Mouse (Mus musculus) ES-Bruce4 (cell line): ENCODE results near the gene Slc22a23. TPM values are rescaled to one million over a fixed set of nuclear protein-coding genes. Genes with fewer than 3 reads are reported as not detected.

Experiments
- H3K27ac ChIP-seq: 2 replicates; pipeline ENCODE4 v1.5.1; 2012; ENCODE audit warnings: low read length, inconsistent platforms; ENCODE audit not compliant: insufficient read depth
- H3K27me3 ChIP-seq: 2 replicates; pipeline ENCODE4 v1.6.1; 2012; ENCODE audit warnings: mild to moderate bottlenecking, low read length, inconsistent platforms; ENCODE audit not compliant: control insufficient read depth, poor library complexity, insufficient read depth, severe bottlenecking
- H3K36me3 ChIP-seq: 2 replicates; pipeline ENCODE4 v1.6.1; 2012; ENCODE audit warnings: inconsistent platforms, mild to moderate bottlenecking, low read length, moderate library complexity; ENCODE audit not compliant: control insufficient read depth, poor library complexity, insufficient read depth, severe bottlenecking
- H3K4me1 ChIP-seq: one replicate; pipeline ENCODE4 v1.8.1; 2011; ENCODE audit warnings: low read length; ENCODE audit not compliant: control insufficient read depth, insufficient read depth
- H3K4me3 ChIP-seq: 2 replicates; pipeline ENCODE4 v1.5.1; 2011; ENCODE audit warnings: low read depth, mild to moderate bottlenecking, low read length
- H3K9ac ChIP-seq: 2 replicates; pipeline ENCODE4 v1.6.1; 2012; ENCODE audit warnings: low read depth, mild to moderate bottlenecking, inconsistent platforms; ENCODE audit not compliant: poor library complexity, severe bottlenecking
- H3K9me3 ChIP-seq: replicated peaks from 2 replicates; pipeline ENCODE4 v1.6.1; 2012; ENCODE audit warnings: mild to moderate bottlenecking, low read length, inconsistent platforms; ENCODE audit not compliant: control insufficient read depth, poor library complexity, insufficient read depth, severe bottlenecking
- CTCF ChIP-seq: IDR thresholded peaks from one replicate; pipeline ENCODE4 v1.8.1; 2011; ENCODE audit warnings: low read depth, low read length
- EP300 ChIP-seq: IDR thresholded peaks from 2 replicates; pipeline ENCODE4 v1.6.1; 2011; ENCODE audit warnings: low read depth, low read length; ENCODE audit not compliant: insufficient read depth
- POLR2A ChIP-seq: IDR thresholded peaks from one replicate; pipeline ENCODE4 v1.8.1; 2011; ENCODE audit warnings: low read length; ENCODE audit not compliant: insufficient read depth
- polyA plus RNA-seq: library from polyadenylated mRNA; stranded (reverse); fragments of >200 nt; gene quantifications from 2 replicates; pipeline ENCODE4 v1.2.4, GENCODE M21; 2011; ENCODE audit warnings: low read depth; ENCODE audit not compliant: missing spikeins, insufficient read depth, insufficient read length

Gene Slc22a23
- polyA plus RNA-seq, 1 experiment, result 18.4 TPM

DNA sequence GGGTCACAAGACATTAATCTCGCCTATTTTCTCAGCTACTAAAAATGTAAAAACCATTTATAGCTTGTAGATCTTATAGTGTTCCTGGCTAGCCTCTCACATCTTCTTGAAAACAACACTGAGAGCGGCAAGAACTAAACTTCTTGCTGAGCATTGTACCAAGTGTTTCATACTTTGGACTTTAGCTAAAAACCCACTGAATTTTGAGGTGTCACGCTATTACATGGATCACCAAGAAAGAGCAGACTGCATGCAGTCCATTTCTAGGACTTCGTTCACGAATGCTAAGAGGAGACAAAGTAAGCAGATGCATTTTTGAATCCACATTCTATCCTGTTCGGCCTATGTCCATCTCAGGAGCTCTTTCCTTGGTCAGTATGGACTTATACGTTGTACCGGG, 78.9 kb downstream of the Slc22a23 start:
- no peaks in the 10 kb centered on the region for H3K27me3 ChIP-seq
- no peaks in the 10 kb centered on the region for H3K36me3 ChIP-seq
- H3K27ac ChIP-seq, result no peak overlapping the region
- no peak overlapping the region for H3K9ac ChIP-seq
- no peak overlapping the region for H3K4me3 ChIP-seq
- H3K4me1 ChIP-seq, result no peaks in the 10 kb centered on the region
- no peak for TF ChIP-seq CTCF
- TF ChIP-seq EP300, result no peak
- TF ChIP-seq POLR2A, result no peak
- H3K9me3 ChIP-seq, result no peaks in the 10 kb centered on the region

DNA sequence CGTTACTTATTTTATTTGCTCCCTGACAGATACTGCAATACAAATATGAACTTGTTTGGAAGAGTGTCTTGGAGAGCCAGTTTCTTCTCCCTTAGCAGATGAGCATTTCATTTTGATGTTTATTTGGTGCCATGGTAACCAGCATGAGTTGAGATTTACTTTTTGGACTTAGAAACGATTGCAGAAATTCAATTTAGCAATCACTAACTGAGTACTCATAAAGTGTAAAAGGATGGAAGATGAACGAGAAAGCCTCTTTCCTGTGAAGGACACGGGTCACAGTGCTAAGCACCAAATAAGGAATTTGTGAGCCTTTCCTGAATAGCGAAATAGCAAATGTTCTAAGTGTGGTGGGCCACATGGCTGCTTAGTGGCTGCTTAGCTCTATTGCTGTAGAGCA, 79.4 kb downstream of the Slc22a23 start:
- Histone ChIP-seq H3K27ac (no peak overlapping the region), H3K4me1 (no peaks in the 10 kb centered on the region), H3K36me3 (no peaks in the 10 kb centered on the region), H3K4me3 (no peak overlapping the region), H3K27me3 (no peaks in the 10 kb centered on the region), H3K9ac (no peak overlapping the region), H3K9me3 (no peaks in the 10 kb centered on the region)
- TF ChIP-seq CTCF (no peak), EP300 (no peak), POLR2A (no peak)

DNA sequence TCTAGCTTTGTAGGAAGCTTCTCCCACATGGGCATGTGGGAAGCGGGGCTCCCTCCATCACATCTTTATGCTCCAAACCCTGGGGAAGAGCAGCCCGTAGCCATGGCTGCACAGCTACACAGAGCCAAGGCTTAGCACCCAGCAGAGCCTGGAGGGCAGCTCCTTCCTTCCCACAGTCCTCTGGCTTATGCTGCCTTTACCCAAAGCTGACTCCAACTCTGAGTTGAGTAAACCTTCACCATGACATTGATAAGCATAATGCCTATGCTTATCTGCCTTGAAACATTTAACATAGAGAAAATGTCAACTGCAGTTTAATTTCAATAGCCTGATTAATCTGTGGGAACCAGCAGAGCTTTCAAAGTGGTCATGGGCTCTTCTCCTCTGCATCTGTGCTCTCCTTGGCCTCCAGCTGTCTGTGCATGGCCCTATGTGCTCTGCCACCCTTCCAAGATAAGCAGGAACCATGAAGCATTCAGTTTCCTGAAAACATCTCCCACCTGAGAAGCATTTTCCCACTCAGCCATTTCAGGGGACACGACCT, 79.9 kb downstream of the Slc22a23 start:
- no peak overlapping the region for H3K27ac ChIP-seq
- H3K9ac ChIP-seq, result no peak overlapping the region
- no peaks in the 10 kb centered on the region for H3K27me3 ChIP-seq
- H3K4me3 ChIP-seq, result no peak overlapping the region
- no peaks in the 10 kb centered on the region for H3K9me3 ChIP-seq
- H3K4me1 ChIP-seq, result no peaks in the 10 kb centered on the region
- no peak for TF ChIP-seq CTCF
- TF ChIP-seq POLR2A, result no peak
- no peak for TF ChIP-seq EP300
- no peaks in the 10 kb centered on the region for H3K36me3 ChIP-seq

DNA sequence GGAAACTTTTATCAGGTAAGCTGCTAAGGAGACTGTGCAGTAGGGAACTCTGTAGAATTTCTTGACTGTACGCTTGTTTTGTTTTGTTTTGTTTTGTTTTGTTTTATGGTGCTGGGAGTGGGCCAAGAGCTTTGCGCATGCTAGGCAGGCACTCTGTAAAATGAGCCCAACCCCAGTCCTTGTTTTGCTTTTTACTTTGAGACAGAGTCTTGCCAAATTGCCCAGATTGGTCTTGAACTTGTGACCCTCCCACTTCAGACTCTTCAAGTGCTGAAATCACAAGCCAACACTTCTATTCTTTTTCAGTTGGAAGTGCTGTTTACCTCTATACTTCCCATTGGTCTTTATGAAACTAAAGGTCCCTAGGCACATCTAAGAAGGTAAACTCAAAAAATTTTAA, 80.5 kb downstream of the Slc22a23 start:
- H3K27ac ChIP-seq, result no peak overlapping the region
- H3K36me3 ChIP-seq, result no peaks in the 10 kb centered on the region
- H3K4me1 ChIP-seq, result no peaks in the 10 kb centered on the region
- H3K9ac ChIP-seq, result no peak overlapping the region
- no peaks in the 10 kb centered on the region for H3K27me3 ChIP-seq
- TF ChIP-seq CTCF (no peak), POLR2A (no peak), EP300 (no peak)
- no peaks in the 10 kb centered on the region for H3K9me3 ChIP-seq
- no peak overlapping the region for H3K4me3 ChIP-seq

DNA sequence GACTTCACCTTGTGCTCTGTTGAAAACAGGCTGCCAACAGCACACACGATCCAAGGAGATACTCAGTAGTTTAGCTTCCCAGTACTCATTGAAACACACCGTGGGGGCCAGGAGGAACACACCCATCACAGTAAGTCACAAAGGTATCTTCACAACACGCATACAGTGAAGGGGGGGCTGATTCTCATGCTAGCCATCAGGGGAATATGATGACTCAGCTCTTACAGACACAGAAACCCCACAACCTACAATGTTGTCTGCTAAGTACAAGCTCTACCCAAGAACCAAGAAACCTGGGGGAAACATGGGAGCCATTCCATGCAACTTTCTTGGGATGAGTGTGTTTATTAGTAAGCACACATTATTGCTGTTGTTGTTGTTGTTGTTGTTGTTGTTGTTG, 86.2 kb downstream of the Slc22a23 start:
- no peak overlapping the region for H3K9ac ChIP-seq
- H3K9me3 ChIP-seq, result no peaks in the 10 kb centered on the region
- H3K4me3 ChIP-seq, result no peak overlapping the region
- H3K4me1 ChIP-seq, result no peaks in the 10 kb centered on the region
- H3K36me3 ChIP-seq, result no peaks in the 10 kb centered on the region
- no peak for TF ChIP-seq POLR2A
- no peak for TF ChIP-seq CTCF
- TF ChIP-seq EP300, result no peak
- no peak overlapping the region for H3K27ac ChIP-seq
- H3K27me3 ChIP-seq, result no peaks in the 10 kb centered on the region

DNA sequence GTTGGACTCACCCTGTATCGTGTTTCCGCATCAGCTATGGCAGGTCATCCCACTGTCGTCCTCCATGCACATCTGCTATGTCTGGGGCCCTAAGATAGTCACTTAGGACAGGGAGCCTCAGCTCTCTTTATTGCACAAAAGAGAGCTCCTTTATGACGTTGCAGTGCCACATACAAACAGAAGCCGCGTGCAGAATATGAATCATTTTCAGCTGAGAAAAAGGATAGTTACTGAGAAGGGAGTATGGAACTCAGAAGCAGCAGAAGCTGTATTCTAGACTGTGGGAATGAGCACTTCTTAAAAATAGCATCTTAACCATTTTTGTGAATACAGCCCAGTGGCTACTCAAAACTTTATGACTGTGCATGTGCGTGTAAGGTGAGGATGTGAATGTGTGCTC, 87.8 kb downstream of the Slc22a23 start:
- Histone ChIP-seq H3K36me3 (no peaks in the 10 kb centered on the region), H3K9ac (no peak overlapping the region), H3K4me1 (no peaks in the 10 kb centered on the region), H3K9me3 (no peaks in the 10 kb centered on the region), H3K27me3 (no peaks in the 10 kb centered on the region), H3K27ac (no peak overlapping the region), H3K4me3 (no peak overlapping the region)
- TF ChIP-seq CTCF (no peak), EP300 (no peak), POLR2A (no peak)
